Mouse (Mus musculus): ENCODE measurements around the gene Prkca. TPM values are rescaled to one million over a fixed set of nuclear protein-coding genes. Genes with fewer than 3 reads are reported as not detected.

Prkca gene
- polyA plus RNA-seq, 1 experiment from 2014 or later = 6.5 TPM

DNA sequence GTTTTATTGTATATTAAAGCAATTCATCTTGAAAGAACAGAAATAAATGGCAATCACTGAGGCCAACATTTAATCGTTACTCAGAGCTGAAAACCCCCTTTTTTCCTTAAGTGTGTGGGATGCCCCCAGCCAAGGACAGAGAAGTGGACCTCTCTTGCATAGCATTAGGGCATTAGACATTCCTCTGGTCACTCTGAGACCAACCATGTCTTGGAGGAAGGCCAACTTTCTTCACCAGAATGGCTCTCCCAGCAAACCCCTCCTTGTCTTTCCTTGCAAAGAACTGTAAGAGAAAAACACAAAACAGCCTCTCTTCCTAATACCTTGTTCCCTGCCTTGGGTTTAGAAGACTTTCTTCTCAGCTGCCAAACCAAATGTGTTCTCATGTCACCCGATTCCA is 67.6 kb downstream of the Prkca start:
- Histone ChIP-seq H3K4me1 (ENCODE audit: control insufficient read depth, insufficient read depth, low read length) (peaks cover 6% of the 10 kb centered on the region; the same call in 1 of the 2 replicates), H3K36me3 (ENCODE audit: control insufficient read depth, insufficient read depth, low read length) (no peaks in the 10 kb centered on the region), H3K4me3 (ENCODE audit: low read depth, low read length) (no peak overlapping the region), H3K27ac (ENCODE audit: low read length) (no peak overlapping the region), H3K4me2 (ENCODE audit: low read length) (no peak overlapping the region), H3K9me3 (replicated peaks; ENCODE audit: control insufficient read depth, low read length, poor library complexity, severe bottlenecking) (no peaks in the 10 kb centered on the region), H3K9ac (ENCODE audit: low read depth, low read length) (no peak overlapping the region), H3K27me3 (ENCODE audit: control insufficient read depth, insufficient read depth, low read depth, low read length) (no peaks in the 10 kb centered on the region)
- ATAC-seq = no peak
- 65% methylated on average over 2 of the region's 2 CpGs for WGBS

DNA sequence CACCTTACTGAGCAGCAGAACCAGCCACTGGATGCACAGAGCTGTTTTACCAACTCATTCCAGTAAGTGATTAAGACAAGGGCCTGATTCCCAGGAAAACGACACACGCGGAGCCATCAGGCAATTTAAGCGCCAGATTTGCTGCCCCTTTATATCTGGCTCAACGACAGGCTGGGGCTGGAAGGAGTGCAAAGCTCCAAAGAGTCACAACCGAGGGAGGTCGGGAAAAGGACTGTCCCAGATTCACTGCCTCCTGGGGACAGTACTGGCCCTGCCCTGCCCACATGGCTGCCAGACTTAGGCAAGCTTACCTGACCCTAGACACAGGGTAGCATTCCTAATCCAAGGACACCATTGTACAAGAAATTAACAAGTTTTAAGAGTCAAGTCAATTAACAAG is 69.7 kb downstream of the Prkca start:
- ATAC-seq = no peak
- H3K36me3 ChIP-seq (ENCODE audit: control insufficient read depth, insufficient read depth, low read length) = no peaks in the 10 kb centered on the region
- 45% methylated on average over 7 of the region's 7 CpGs for WGBS

DNA sequence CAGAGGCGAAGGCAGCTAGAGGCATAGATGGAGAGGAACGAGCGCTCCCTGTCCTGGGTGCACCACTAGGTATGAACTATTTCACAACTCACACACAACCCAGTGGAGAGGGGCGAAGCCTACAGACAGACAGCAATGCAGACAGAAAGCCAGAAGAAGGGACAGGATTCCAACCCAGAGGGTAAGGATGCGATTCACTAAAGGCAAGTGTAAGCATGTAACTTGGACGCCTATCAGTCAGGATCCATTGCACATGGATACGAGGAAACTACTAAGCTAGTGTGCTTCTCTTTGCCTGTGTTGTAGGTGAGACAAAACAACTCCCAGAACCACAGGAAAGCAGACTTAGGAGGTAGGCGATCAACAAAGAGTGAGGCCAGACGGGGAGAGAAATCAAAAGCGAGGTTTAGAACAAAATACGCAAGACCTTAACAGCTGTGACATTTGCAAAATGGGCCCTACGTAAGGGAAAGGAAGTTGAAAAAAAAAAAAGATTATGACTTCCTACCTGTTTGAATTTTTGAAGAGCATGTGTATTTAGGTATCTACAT is 70.2 kb downstream of the Prkca start:
- H3K4me1 ChIP-seq (ENCODE audit: control insufficient read depth, insufficient read depth, low read length) = peaks cover 15% of the 10 kb centered on the region
- no peaks in the 10 kb centered on the region for H3K9me3 ChIP-seq (replicated peaks; ENCODE audit: control insufficient read depth, low read length, poor library complexity, severe bottlenecking)
- WGBS = 89% methylated on average over 12 of the region's 12 CpGs
- no peaks in the 10 kb centered on the region for H3K36me3 ChIP-seq (ENCODE audit: control insufficient read depth, insufficient read depth, low read length)
- no peak overlapping the region for H3K27ac ChIP-seq (ENCODE audit: low read length)
- no peak overlapping the region for H3K4me2 ChIP-seq (ENCODE audit: low read length)
- H3K27me3 ChIP-seq (ENCODE audit: control insufficient read depth, insufficient read depth, low read depth, low read length) = no peaks in the 10 kb centered on the region
- no peak for ATAC-seq
- no peak overlapping the region for H3K9ac ChIP-seq (ENCODE audit: low read depth, low read length)
- H3K4me3 ChIP-seq (ENCODE audit: low read depth, low read length) = no peak overlapping the region

More for the DNA sequence above, 69.7 kb downstream of the Prkca start:
- Histone ChIP-seq H3K9ac (ENCODE audit: low read depth, low read length) (no peak overlapping the region), H3K9me3 (replicated peaks; ENCODE audit: control insufficient read depth, low read length, poor library complexity, severe bottlenecking) (no peaks in the 10 kb centered on the region), H3K4me2 (ENCODE audit: low read length) (no peak overlapping the region), H3K27ac (ENCODE audit: low read length) (no peak overlapping the region), H3K4me1 (ENCODE audit: control insufficient read depth, insufficient read depth, low read length) (peaks cover 14% of the 10 kb centered on the region), H3K4me3 (ENCODE audit: low read depth, low read length) (no peak overlapping the region), H3K27me3 (ENCODE audit: control insufficient read depth, insufficient read depth, low read depth, low read length) (no peaks in the 10 kb centered on the region)

DNA sequence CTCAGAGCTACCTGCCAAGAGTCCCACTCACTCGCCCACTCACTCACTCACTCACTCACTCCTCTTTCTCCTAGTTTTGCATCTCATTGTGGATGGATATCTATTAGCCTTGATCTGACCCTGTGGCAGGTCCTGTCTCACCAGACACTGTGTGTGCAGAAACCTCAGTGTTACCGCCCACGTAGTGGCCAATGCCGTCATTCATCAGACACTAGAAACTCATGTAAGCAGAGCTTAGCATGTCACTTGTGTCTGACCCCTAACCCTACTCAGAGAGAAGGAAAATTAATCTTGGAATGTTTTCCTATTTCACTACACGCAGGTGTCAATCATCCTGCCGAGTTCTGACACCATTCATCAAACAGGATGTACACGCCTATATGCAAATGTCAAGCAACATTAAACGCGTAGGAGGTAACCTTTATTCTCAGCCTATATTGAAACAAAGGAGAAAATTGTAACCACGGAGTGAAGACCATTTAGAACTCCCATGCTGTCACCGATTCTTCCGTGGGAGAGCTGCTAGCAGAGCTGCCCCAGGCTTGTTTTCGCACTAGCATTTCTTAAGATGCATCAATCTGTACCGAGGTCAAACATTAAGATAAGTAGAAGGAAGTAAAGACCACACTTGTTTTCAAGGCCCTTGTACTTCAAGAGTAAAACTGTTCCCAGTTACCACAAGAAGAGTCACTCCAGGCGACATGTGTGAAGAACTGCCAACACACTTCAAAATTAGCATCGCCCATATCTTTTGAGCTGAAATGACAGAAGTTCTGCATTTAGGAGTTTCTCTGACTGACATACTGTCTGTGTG is 70.9 kb downstream of the Prkca start:
- Histone ChIP-seq H3K36me3 (ENCODE audit: control insufficient read depth, insufficient read depth, low read length) (no peaks in the 10 kb centered on the region), H3K9ac (ENCODE audit: low read depth, low read length) (no peak overlapping the region), H3K9me3 (replicated peaks; ENCODE audit: control insufficient read depth, low read length, poor library complexity, severe bottlenecking) (no peaks in the 10 kb centered on the region), H3K4me1 (ENCODE audit: control insufficient read depth, insufficient read depth, low read length) (peaks cover 15% of the 10 kb centered on the region), H3K27ac (ENCODE audit: low read length) (no peak overlapping the region), H3K27me3 (ENCODE audit: control insufficient read depth, insufficient read depth, low read depth, low read length) (no peaks in the 10 kb centered on the region), H3K4me3 (ENCODE audit: low read depth, low read length) (no peak overlapping the region), H3K4me2 (ENCODE audit: low read length) (no peak overlapping the region)
- 78% methylated on average over 16 of the region's 16 CpGs for WGBS
- no peak for ATAC-seq

DNA sequence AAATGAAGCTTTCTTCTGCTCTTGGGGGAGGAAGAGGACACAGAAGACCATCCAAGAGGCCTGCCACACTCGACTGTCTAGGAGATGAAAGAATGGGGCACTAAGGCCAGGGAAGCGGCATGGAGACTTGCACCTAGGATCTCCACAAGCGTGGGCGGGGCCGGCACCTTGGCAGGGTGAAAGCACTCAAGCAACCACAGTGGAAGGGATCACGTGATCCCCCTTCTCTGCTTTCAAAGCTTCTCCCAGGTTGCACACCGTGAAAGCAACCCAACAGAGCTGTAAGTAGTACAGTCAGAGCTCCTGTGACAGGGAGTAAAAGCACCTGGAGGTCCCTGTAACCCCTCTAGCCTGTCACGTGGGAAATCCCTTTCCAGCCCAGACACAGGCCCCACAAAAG is 72.4 kb downstream of the Prkca start:
- ATAC-seq = no peak
- no peak overlapping the region for H3K4me3 ChIP-seq (ENCODE audit: low read depth, low read length)
- H3K4me1 ChIP-seq (ENCODE audit: control insufficient read depth, insufficient read depth, low read length) = peaks cover 18% of the 10 kb centered on the region
- H3K27me3 ChIP-seq (ENCODE audit: control insufficient read depth, insufficient read depth, low read depth, low read length) = no peaks in the 10 kb centered on the region
- no peak overlapping the region for H3K9ac ChIP-seq (ENCODE audit: low read depth, low read length)
- no peak overlapping the region for H3K4me2 ChIP-seq (ENCODE audit: low read length)
- no peaks in the 10 kb centered on the region for H3K36me3 ChIP-seq (ENCODE audit: control insufficient read depth, insufficient read depth, low read length)
- no peaks in the 10 kb centered on the region for H3K9me3 ChIP-seq (replicated peaks; ENCODE audit: control insufficient read depth, low read length, poor library complexity, severe bottlenecking)
- 62% methylated on average over 8 of the region's 8 CpGs for WGBS
- H3K27ac ChIP-seq (ENCODE audit: low read length) = no peak overlapping the region

DNA sequence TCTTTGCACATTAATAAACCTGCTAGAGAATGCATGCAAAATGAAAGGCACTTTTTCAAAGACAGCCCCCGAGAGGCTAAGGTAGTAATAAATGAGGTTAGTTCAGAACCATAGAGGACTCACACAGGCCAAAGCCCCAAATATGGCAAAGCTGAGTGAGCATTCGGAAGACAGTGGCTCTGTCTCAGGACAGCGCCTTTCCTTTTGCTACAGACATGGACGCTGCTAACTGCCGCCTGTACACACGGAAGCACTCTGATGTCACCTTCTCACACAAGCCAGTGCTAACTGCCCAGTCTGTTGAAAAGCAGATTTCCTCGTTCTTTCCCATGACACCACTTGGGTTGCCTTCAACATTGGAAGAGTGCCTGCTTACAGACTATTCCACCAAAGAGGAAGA is 74.2 kb downstream of the Prkca start:
- no peaks in the 10 kb centered on the region for H3K9me3 ChIP-seq (replicated peaks; ENCODE audit: control insufficient read depth, low read length, poor library complexity, severe bottlenecking)
- peaks cover 14% of the 10 kb centered on the region for H3K4me1 ChIP-seq (ENCODE audit: control insufficient read depth, insufficient read depth, low read length)
- ATAC-seq = 0 out of 2 replicates have a peak, but pooled peaks have one; percentile 59
- no peak overlapping the region for H3K9ac ChIP-seq (ENCODE audit: low read depth, low read length)
- 43% methylated on average over 7 of the region's 7 CpGs for WGBS
- no peaks in the 10 kb centered on the region for H3K27me3 ChIP-seq (ENCODE audit: control insufficient read depth, insufficient read depth, low read depth, low read length)
- H3K4me3 ChIP-seq (ENCODE audit: low read depth, low read length) = no peak overlapping the region
- no peak overlapping the region for H3K27ac ChIP-seq (ENCODE audit: low read length)
- H3K4me2 ChIP-seq (ENCODE audit: low read length) = no peak overlapping the region
- H3K36me3 ChIP-seq (ENCODE audit: control insufficient read depth, insufficient read depth, low read length) = no peaks in the 10 kb centered on the region

DNA sequence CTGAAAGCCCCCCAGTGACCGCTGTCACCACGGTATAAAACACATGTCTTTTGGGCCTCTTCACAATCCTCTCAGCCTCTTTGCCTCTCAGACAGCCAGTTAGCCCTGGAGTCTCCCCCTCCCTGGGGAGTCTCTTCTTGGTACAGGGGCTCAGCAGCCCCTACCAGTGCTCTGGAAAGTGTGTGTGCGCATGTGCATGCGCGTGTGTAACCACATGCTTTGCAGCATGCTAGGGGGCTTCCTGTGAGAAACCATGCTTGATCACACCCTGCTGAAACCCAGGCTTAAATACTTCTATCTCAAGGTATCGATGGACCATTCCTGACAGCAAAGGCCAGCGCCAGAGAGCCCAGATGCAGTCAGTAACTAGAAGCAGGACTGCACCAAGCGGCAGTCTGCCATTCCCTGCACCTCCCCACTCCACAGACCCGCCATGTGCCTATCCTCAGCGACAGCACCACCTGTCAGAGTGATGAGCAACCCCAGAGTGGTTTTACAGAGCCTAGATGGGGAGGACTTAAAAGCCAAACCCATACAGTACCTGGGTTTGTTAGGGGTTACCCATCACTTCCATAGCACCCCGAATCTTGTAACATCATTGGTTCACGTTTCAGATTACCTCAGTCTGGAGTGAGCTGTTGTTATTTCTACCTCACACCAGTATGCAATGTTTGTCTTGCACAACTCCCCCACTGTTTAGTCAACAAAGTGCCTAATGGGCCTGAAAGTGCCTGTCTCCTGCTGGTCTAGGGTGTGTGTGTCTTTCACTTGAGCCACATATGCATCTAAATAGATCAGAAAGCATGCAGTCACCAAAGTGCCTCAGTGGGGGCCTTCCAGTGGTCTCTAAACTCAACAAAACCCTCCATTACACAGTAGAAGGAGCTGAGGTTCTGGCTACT is 75.1 kb downstream of the Prkca start:
- Histone ChIP-seq H3K9me3 (replicated peaks; ENCODE audit: control insufficient read depth, low read length, poor library complexity, severe bottlenecking) (no peaks in the 10 kb centered on the region), H3K27ac (ENCODE audit: low read length) (peak overlapping the region; percentile 31; the same call in 1 of the 2 replicates), H3K27me3 (ENCODE audit: control insufficient read depth, insufficient read depth, low read depth, low read length) (no peaks in the 10 kb centered on the region), H3K4me2 (ENCODE audit: low read length) (no peak overlapping the region), H3K36me3 (ENCODE audit: control insufficient read depth, insufficient read depth, low read length) (no peaks in the 10 kb centered on the region), H3K4me1 (ENCODE audit: control insufficient read depth, insufficient read depth, low read length) (peaks cover 14% of the 10 kb centered on the region; the same call in 1 of the 2 replicates), H3K9ac (ENCODE audit: low read depth, low read length) (no peak overlapping the region), H3K4me3 (ENCODE audit: low read depth, low read length) (no peak overlapping the region)
- 61% methylated on average over 12 of the region's 12 CpGs for WGBS
- ATAC-seq = no peak

DNA sequence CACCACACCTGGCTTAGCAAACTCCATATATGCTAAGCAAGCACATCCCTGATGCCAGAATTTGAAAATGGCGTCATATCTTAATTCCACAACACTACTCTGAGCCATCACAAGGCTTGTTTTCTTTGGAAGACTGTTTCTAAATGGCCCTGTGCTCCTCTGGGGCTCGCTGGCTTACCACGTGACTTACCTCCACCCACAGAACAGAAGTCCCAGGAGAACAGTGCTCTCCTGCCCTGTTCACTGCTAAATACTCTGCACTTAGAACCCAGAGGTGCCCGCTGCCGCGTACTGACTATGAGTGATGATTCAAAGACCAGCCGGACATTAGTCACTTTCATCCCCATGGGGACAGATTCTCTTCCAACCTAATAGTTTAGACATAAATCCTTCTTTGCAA is 75.9 kb downstream of the Prkca start:
- H3K9ac ChIP-seq (ENCODE audit: low read depth, low read length) = no peak overlapping the region
- H3K4me1 ChIP-seq (ENCODE audit: control insufficient read depth, insufficient read depth, low read length) = peaks cover 14% of the 10 kb centered on the region; the same call in 1 of the 2 replicates
- no peaks in the 10 kb centered on the region for H3K27me3 ChIP-seq (ENCODE audit: control insufficient read depth, insufficient read depth, low read depth, low read length)
- no peak overlapping the region for H3K27ac ChIP-seq (ENCODE audit: low read length)
- no peak overlapping the region for H3K4me2 ChIP-seq (ENCODE audit: low read length)
- H3K9me3 ChIP-seq (replicated peaks; ENCODE audit: control insufficient read depth, low read length, poor library complexity, severe bottlenecking) = no peaks in the 10 kb centered on the region
- WGBS = 81% methylated on average over 7 of the region's 7 CpGs
- H3K4me3 ChIP-seq (ENCODE audit: low read depth, low read length) = no peak overlapping the region
- H3K36me3 ChIP-seq (ENCODE audit: control insufficient read depth, insufficient read depth, low read length) = no peaks in the 10 kb centered on the region
- ATAC-seq = no peak

Data from midbrain, embryonic 16.5 days (tissue).